Mouse (Mus musculus) stomach, postnatal 0 days (tissue): ENCODE results near the gene Tmco3. TPM values are rescaled to one million over a fixed set of nuclear protein-coding genes. Genes with fewer than 3 reads are reported as not detected.
A peak's percentile ranks its signal among the peaks of the same experiment; 100 is the strongest.

Experiments used
- ATAC-seq: fragments of 200-750 bp; cut with Nextera tagmentation; 2 replicates; pipeline ENCODE4 v1.8.0; 2017; ENCODE audit not compliant: low FRiP score, low TSS enrichment
- DNase-seq: peaks from one replicate; pipeline ENCODE4 v3.0.0-alpha.2; 2016; ENCODE audit warnings: low spot score
- H3K27ac ChIP-seq: fragments of 300-500 bp; sonication (generic); replicated peaks from 2 replicates; pipeline ENCODE4 v1.5.1; 2014; ENCODE audit warnings: mild to moderate bottlenecking, control low read depth
- H3K27me3 ChIP-seq: fragments of 300-500 bp; sonication (generic); 2 replicates; pipeline ENCODE4 v1.6.1; 2014; ENCODE audit warnings: low read length; ENCODE audit not compliant: control insufficient read depth, insufficient read depth
- H3K36me3 ChIP-seq: fragments of 300-500 bp; sonication (generic); 2 replicates; pipeline ENCODE4 v1.6.1; 2014; ENCODE audit warnings: low read length, mixed read lengths; ENCODE audit not compliant: control insufficient read depth, insufficient read depth
- H3K4me1 ChIP-seq: fragments of 300-500 bp; sonication (generic); replicated peaks from 2 replicates; pipeline ENCODE4 v1.6.1; 2014; ENCODE audit warnings: antibody characterized with exemption; ENCODE audit not compliant: control insufficient read depth, insufficient read depth
- H3K4me2 ChIP-seq: fragments of 300-500 bp; sonication (generic); replicated peaks from 2 replicates; pipeline ENCODE4 v1.6.1; 2014; ENCODE audit warnings: low read depth, mild to moderate bottlenecking, control low read depth, moderate library complexity
- H3K4me3 ChIP-seq: fragments of 300-500 bp; sonication (generic); 2 replicates; pipeline ENCODE4 v1.5.1; 2014; ENCODE audit warnings: low read depth, low read length, control low read depth
- H3K9ac ChIP-seq: fragments of 300-500 bp; sonication (generic); 2 replicates; pipeline ENCODE4 v1.6.1; 2014; ENCODE audit warnings: mild to moderate bottlenecking, low read length, control low read depth, mixed read lengths
- H3K9me3 ChIP-seq: fragments of 300-500 bp; sonication (generic); 2 replicates; pipeline ENCODE4 v1.6.1; 2016; ENCODE audit warnings: low read length; ENCODE audit not compliant: control insufficient read depth
- CTCF ChIP-seq: IDR thresholded peaks from 2 replicates; pipeline ENCODE4 v1.5.1; 2016; ENCODE audit warnings: antibody characterized with exemption, low read depth, mild to moderate bottlenecking, moderate library complexity
- EP300 ChIP-seq: optimal IDR thresholded peaks from 2 replicates; pipeline ENCODE3; 2016; ENCODE audit warnings: antibody characterized with exemption
- WGBS: fragments of 180-500 bp; shearing (Covaris S2); extraction: QIAGEN DNeasy Blood & Tissue Kit; methylation state at CpG from one replicate; pipeline ENCODE4 v1.1.7; 2014; 5-methylcytosine and 5-hydroxymethylcytosine counted together
- polyA plus RNA-seq: library from polyadenylated mRNA; unstranded; fragments of >200 nt; fragmentation: Nextera tagmentation; extraction: Ambion mirVana; gene quantifications from 2 replicates; pipeline ENCODE4 v1.2.1, GENCODE M21; 2015

The Tmco3 gene
- 14.7 and 15.5 TPM in 2 replicates for polyA plus RNA-seq

DNA sequence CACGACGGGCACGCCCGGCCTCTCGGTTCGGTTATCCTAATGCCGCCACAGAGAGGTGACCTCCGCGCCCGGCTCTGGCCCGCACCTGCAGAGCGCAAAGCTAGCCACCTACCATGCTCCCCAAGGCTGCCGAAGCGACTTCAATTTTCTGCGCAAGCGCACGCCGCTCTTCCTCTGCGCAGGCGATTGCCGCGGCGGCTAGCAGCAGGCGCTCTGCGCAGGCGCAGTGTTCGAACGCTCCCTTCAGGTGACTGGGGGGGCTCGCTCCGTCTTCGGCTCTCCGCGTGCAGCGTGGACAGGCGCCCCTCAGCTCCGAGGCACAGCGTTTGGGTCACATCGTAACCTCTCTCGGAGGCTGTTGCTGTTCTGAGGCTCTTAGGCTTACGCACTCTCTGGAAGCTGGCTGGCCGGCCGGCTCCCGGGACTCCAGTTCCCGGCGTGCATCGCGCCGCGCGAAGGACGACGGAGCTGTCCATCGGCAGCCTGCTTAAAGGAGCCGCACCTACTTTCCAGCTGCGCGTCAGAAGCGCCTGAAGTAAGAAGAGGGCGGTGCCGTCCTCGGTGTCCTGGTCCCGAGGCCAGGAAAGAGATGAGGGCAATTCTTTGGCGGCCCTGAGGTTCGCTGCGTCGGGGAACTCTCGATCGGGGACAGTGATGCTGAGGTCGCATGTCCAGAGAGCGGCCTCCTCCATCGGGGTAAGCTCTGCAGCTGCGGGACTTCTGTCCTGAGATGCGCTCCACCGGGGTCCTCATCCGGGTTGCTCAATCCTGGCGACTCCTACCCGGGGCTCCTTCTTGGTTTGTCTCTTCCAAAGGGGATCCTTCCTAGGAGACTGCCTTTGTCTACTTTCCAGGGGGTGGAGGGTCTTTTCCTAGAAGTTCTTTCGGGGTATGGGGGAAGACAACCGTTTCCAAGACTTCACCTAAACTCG is at the start of gene Tmco3, which contains the start of gene Dcun1d2:
Tmco3 (plus strand) TSS at position 499 of the 932 bp plus-strand sequence.
Dcun1d2 (minus strand) TSS at position 440 of the 932 bp plus-strand sequence.
- Histone ChIP-seq H3K4me1 (peaks cover 5% of the 10 kb centered on the region; the same call in 1 of the 2 replicates), H3K9me3 (no peaks in the 10 kb centered on the region), H3K27ac (peak within 1 kb of the TSS; percentile 93), H3K4me2 (peak within 1 kb of the TSS; percentile 96), H3K9ac (peak within 1 kb of the TSS; percentile 79), H3K36me3 (peaks cover 3% of the 10 kb centered on the region; the same call in 1 of the 2 replicates), H3K4me3 (peak within 1 kb of the TSS; percentile 57), H3K27me3 (no peaks in the 10 kb centered on the region)
- peak; percentile 95 for DNase-seq
- ATAC-seq = peak; percentile 91
- TF ChIP-seq EP300 = no peak
- under 1% methylated on average over 79 of the region's 79 CpGs for WGBS

DNA sequence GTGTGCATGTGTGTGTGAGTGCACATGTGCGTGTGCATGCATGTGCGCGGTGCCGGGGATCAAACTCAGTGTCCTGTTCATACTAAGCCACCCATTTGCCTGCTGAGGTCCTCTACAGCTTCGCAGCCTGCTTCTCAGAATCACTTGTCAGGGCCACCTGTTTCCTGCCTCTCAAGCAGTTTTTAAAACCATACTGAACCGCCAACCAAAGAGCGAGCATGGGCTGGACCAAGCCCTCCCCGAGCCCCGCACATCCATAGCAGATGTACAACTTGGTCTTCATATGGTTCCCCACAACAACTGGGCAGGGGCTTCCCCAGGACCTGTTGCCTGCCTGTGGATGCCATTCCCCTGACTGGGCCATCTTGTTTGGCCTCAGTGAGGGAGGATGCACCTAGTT is 47.9 kb upstream of the Tmco3 start:
- Histone ChIP-seq H3K36me3 (no peaks in the 10 kb centered on the region), H3K27me3 (no peaks in the 10 kb centered on the region), H3K27ac (no peak overlapping the region), H3K4me2 (no peak overlapping the region), H3K4me1 (no peaks in the 10 kb centered on the region), H3K9ac (no peak overlapping the region), H3K4me3 (no peak overlapping the region), H3K9me3 (no peaks in the 10 kb centered on the region)
- no peak for TF ChIP-seq CTCF
- TF ChIP-seq EP300 = no peak
- ATAC-seq (no peak), DNase-seq (no peak)
- 85% methylated on average over 9 of the region's 9 CpGs for WGBS

DNA sequence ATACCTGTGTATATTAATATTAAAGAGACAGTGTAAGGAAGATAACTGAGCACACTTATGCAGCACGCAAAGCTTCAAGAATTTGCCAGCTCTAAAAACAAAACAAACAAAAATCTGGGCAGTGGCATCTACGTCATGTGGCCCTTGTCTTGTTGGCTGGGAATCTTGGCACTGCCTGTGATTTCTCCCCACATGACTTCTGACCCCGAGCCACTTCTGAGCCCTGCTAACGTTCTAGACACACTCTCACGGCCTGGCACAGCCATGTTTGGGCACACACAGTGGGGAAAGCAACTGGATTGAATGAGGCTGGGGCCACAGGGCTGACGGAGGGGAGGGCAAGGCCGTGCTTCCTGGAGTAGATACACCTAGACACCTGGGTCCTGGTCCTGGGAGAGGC is 47.3 kb upstream of the Tmco3 start:
- ATAC-seq (no peak), DNase-seq (no peak)
- Histone ChIP-seq H3K9ac (no peak overlapping the region), H3K9me3 (no peaks in the 10 kb centered on the region), H3K36me3 (no peaks in the 10 kb centered on the region), H3K27me3 (no peaks in the 10 kb centered on the region), H3K4me3 (no peak overlapping the region), H3K27ac (no peak overlapping the region), H3K4me2 (no peak overlapping the region), H3K4me1 (no peaks in the 10 kb centered on the region)
- no peak for TF ChIP-seq CTCF
- TF ChIP-seq EP300 = no peak
- 62% methylated on average over 7 of the region's 7 CpGs for WGBS

DNA sequence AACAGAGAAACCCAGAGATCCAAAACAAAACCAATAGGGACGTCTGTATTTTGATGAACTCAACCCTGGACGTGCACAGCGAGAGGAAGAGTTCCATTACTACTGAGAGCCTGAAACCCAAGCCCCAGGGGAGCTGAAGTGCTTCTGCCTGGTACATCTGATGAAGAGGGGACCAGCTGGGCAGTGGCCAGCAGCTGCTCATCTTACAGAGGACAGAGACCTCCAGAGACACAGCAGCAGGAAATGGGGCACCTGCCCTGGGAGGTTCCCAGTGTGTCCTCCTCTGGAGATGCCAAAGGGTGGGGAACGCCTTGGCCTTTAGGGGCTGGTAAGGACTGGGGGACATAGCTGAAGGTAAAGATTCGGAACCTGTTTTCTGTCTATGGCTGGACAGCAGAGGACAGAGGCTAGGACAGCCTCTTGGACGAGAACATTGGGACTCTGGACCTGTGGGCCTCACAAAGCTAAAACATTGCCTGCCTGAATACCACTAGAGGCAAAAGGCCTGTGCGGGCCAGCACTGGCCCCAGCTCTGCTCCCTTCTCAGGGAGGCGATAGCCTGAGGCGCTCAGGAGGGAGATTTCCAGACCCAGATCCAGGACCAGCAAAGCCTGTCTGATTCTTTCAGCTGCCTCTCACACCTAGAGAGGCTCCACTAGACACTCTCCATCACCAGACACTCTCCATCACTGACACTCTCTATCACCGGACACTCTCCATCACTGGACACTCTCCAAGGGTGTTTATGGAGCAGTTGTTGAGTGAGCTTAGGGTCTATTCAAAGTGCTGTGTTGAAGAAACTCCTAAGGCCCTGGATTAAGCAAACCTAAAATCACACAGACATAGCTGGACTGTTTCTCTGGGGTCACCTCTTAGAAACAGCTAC is 44.8 kb upstream of the Tmco3 start:
- no peak overlapping the region for H3K9ac ChIP-seq
- no peak overlapping the region for H3K27ac ChIP-seq
- no peaks in the 10 kb centered on the region for H3K27me3 ChIP-seq
- 84% methylated on average over 10 of the region's 10 CpGs for WGBS
- H3K36me3 ChIP-seq = no peaks in the 10 kb centered on the region
- H3K4me1 ChIP-seq = no peaks in the 10 kb centered on the region
- no peak for ATAC-seq
- H3K4me3 ChIP-seq = no peak overlapping the region
- no peak for DNase-seq
- no peaks in the 10 kb centered on the region for H3K9me3 ChIP-seq
- TF ChIP-seq CTCF (no peak), EP300 (no peak)
- no peak overlapping the region for H3K4me2 ChIP-seq

DNA sequence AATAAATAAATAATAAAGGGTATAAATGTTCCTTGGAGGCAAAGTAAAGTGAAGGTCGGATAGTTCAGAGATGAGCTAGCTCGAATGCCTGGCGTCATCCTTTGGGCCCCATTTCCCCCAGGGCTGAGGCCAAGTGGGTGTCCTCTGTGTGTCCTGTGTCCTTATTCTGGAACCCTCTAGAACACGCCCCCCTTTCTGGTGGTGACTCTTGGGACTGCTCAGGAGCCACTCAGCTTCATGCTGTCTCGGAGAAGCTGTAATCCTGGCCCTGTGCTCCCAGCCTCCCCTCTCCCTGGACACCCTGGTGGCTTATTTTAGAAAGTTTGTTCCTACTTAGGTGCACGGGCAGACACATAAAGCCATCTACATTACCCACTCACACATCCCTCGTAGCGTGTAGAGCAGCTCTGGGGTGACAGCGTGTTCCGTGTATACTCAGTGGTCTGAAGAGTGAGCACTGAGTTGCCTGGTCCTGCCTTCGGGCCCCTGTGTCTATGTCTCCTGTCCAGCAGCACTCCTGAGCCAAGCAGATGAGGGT is 43.6 kb upstream of the Tmco3 start:
- ATAC-seq (no peak), DNase-seq (no peak)
- Histone ChIP-seq H3K9me3 (no peaks in the 10 kb centered on the region), H3K4me1 (no peaks in the 10 kb centered on the region), H3K36me3 (no peaks in the 10 kb centered on the region), H3K4me3 (no peak overlapping the region), H3K9ac (no peak overlapping the region), H3K27ac (no peak overlapping the region), H3K4me2 (no peak overlapping the region), H3K27me3 (no peaks in the 10 kb centered on the region)
- no peak for TF ChIP-seq CTCF
- TF ChIP-seq EP300 = no peak
- 77% methylated on average over 11 of the region's 11 CpGs for WGBS
